Mouse (Mus musculus) T-helper 2 cell (primary cell): ENCODE results near the gene Maats1.
"Not testable (repeated sequence)": the region's sequence is repeated elsewhere in the genome, so short reads cannot be mapped to it uniquely, and the experiment has no call there.

Experiments used
- in situ Hi-C: fragments of 300-600 bp; cut with MboI, MseI; formaldehyde crosslinking; loops from one replicate; pipeline ENCODE4 v1.15.1; 2025; ENCODE audit warnings: high pct_unique_total_duplicates

Gene Maats1

GRCm38 (mm10) chr16:38350361-38350855 lies 8.5 kb upstream of the Maats1 start:
- in situ Hi-C loops: loop anchor here (10.0 kb wide), 1 partner anchor 134 kb away; no protein-coding TSS in a partner anchor

- in situ Hi-C loops: loop anchor here (10.0 kb wide), 1 partner anchor 135 kb away; no protein-coding TSS in a partner anchor
These were observed 7.9 kb upstream of the Maats1 start for GRCm38 (mm10) chr16:38349881-38350280.

- in situ Hi-C loops: no loop called here
These were observed 6.3 kb upstream of the Maats1 start for GRCm38 (mm10) chr16:38348217-38348761.

DNA sequence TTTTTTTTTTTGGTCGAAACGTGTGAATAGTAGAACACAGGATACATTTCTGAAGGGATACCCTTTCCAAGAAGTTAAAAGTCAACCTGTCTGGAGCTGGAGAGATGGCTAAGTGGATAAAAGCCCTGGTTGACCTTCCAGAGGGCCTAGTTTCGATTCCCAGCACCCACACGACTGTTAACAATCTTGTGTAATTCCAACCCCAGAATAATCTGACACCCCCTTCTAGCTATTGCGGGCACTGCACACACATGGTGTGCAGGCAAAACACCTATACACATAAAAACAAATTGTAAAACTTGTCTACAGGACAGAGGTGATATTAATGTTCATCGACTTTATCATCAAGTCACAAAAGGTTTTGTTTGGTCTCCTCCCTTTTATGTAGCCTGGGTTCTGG lies 5.6 kb upstream of the Maats1 start:
- in situ Hi-C loops: no loop called here

GRCm38 (mm10) chr16:38346529-38347325 lies 4.8 kb upstream of the Maats1 start, which contains the start of the genes Cox17 and Gm21987:
Gene Cox17 (plus strand): TSS chr16:38346991.
Gene Gm21987 (plus strand): TSS chr16:38347040.
- in situ Hi-C loops: no loop called here

GRCm38 (mm10) chr16:38344941-38345725 lies 3.2 kb upstream of the Maats1 start:
- in situ Hi-C loops: no loop called here

GRCm38 (mm10) chr16:38338077-38338476 lies 3.9 kb downstream of the Maats1 start:
- in situ Hi-C loops: not testable (repeated sequence)

DNA sequence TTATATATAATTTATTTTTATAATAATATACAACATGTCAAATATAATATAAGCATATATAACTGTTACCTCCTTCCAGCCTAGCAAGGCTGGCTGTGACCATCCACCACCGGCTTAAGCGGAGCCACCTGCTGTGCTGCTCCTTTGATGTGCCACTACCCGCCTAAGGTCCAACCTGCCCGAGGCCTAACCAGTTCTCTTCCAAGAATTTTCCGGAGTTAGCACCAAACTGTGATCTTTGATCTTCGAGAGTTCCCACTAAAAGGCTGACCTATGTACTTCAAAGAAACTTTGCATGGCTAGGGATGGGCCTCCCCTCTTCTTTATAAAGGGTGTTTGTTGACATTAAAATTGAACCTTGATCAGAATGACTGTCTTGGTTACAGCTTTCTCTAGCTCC lies 7.5 kb downstream of the Maats1 start:
- in situ Hi-C loops: no loop called here

- in situ Hi-C loops: no loop called here
These were observed 12.6 kb downstream of the Maats1 start for GRCm38 (mm10) chr16:38329340-38329739.

DNA sequence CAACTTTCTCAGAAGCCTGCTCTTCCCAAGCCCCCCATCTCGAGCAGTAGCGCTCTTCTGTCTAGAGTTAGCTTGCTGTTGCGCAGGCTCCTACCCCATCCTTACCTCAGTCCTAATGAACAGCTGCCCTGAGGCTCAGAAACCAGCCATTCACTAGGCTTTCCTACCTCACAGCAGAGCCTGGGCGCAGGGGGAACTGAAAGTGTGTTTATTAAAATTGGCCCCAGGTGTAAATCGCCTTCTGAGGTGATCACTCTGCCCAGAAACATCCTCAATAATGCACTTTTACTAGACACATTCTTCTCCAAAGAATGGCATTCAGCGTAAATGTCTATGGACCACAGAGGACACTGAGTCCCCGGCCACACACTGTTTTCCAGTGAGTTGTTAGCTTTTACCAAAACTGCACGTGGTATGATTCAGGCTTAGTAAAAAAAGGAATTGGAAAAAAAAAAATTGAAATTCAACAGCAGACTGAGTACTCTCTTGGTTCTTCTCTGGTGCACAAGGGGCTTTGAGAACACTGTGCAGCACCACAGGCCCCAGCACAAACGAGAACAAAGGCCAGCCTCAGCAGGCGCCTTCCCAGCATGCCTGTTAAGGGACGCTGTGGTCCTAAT lies 15.1 kb downstream of the Maats1 start:
- in situ Hi-C loops: no loop called here

- in situ Hi-C loops: loop anchor here (5.0 kb wide), 1 partner anchor 158 kb away; no protein-coding TSS in a partner anchor
These were observed 17.6 kb downstream of the Maats1 start for GRCm38 (mm10) chr16:38324311-38324710.

- in situ Hi-C loops: loop anchor here (5.0 kb wide), 1 partner anchor 161 kb away; no protein-coding TSS in a partner anchor
These were observed 20.4 kb downstream of the Maats1 start for GRCm38 (mm10) chr16:38321452-38321935.

GRCm38 (mm10) chr16:38319087-38319486 lies 22.9 kb downstream of the Maats1 start:
- in situ Hi-C loops: no loop called here

DNA sequence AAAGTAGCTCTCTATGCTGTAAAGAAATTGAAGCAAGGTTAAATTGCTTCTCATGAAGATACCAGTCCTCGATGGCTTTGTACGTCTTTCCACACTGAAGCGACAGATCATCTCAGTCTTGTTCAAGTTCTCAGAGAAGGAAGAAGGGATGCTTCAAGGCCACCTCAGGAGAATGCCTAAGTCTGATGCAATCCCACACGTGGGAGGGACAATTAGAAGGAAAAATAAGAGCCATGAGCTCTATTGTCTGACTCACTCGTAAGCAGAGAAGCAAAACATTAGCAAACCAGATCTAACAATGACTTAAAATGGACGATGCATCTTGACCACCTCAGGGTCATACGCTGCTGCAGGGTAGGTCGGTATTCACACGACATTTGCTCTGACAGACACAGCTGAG lies 23.5 kb downstream of the Maats1 start:
- in situ Hi-C loops: no loop called here

DNA sequence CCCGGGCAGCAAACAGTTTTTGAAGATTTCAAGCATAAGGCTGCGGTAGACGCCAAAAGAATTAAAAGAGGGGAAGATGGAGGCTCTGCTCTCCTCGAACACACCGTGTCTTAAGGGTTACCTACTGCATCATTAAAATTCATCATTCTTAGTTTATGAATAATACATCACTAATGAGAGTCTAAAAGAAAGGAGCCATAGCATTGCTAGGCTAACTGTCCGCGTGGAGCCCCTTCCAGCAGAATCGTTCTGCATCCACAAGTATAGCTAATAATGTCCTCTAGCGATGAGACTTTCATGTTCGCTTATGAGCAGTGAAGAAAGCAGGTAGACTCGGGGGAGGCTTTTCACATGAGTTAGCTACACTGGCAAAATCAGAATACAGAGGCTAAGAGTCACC lies 33.7 kb downstream of the Maats1 start:
- in situ Hi-C loops: loop anchor here (10.0 kb wide), 1 partner anchor 843 kb away; no protein-coding TSS in a partner anchor

DNA sequence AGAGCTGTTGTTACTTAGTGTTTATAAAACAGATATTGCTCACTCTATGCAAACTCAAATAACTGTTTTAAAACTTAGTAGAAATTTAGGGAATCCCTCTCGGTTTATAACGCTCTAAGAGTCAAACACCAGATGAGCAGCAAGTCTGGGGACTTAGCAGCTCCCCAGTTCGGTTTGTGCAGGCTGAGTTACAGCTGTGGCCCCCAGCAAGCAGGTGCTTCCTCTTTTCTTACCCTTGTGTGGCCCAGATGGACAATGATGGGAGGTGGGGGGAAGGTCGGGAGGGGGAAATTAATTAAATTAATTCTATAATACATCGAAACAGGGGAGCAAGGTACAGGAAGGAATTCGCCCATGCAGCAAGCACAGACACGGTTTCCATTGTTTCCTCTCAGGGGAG lies 34.3 kb downstream of the Maats1 start:
- in situ Hi-C loops: loop anchor here (10.0 kb wide), 1 partner anchor 843 kb away; no protein-coding TSS in a partner anchor

- in situ Hi-C loops: loop anchor here (10.0 kb wide), 1 partner anchor 842 kb away; no protein-coding TSS in a partner anchor
These were observed 34.7 kb downstream of the Maats1 start for GRCm38 (mm10) chr16:38307221-38307605.

- in situ Hi-C loops: loop anchor here (10.0 kb wide), 1 partner anchor 842 kb away; no protein-coding TSS in a partner anchor
These were observed 35.2 kb downstream of the Maats1 start for GRCm38 (mm10) chr16:38306571-38307220.

DNA sequence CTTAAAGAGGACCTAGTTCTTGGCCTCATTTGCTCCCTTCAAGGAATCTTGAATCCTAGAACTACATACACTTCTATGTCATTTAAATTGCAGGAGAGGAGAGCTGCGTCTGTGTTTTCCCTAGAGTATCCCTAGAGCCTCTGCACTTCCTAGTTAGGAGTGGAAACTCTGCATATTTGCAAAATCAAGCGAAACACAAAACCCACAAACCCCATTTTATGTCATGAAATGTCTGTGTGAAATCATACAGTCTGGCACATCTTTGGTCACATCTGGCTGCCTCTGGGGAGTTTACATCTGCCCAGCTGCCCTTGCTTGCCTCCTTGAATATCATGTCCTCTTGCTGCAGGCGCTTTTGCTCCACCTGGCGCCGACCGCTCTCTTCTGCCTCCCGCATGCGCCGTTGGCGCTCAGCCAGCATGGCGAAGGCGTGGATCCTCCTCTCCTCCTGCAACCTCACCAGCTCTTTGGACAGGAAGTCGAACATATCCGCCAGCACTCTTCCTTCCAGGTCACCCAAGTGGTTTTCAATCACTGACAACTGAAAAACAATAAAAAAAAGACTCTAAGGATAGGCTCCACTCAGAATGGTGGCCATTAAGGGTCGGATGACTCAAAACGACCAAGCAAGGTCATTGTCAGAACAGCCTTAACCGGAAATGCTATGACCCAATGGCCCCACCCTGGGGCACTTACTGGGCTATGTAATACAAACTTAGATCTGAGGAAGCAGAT lies 37.3 kb downstream of the Maats1 start:
- in situ Hi-C loops: loop anchor here (10.0 kb wide), 1 partner anchor 840 kb away; no protein-coding TSS in a partner anchor

GRCm38 (mm10) chr16:38302367-38302766 lies 39.6 kb downstream of the Maats1 start:
- in situ Hi-C loops: loop anchor here (10.0 kb wide), 1 partner anchor 838 kb away; no protein-coding TSS in a partner anchor
